Comparison of ENCODE assay signal across 19 mouse cellular contexts in the genomic region with DNA sequence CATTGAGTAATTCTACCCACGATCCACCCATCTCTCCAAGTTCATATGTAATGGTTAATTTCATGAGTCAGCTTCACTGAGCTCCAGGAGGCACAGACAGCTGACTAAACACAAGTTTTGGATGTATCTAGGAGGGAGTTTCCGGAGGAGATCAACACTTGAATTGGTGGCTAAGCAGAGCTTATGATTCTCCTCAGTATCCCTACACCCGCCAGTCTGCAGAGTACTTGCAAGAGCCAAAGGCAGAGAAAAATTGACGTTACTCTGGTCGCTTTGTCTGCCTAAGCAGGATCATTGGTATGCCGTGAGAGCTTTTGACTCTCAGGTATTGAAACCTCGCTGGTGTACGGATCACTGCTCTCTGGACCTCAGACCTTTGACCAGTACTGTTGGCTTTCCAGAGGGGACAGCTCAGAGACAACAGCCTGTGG. TPM values are rescaled to one million over a fixed set of nuclear protein-coding genes. Genes with fewer than 3 reads are reported as not detected.
DNase-seq lines count a peak whose midpoint lies in the region; ATAC-seq and TF ChIP-seq lines count a peak whose summit lies in the region.
"Had no signal": no experiment of that assay in that cellular context is flagged by ENCODE, and none has a peak within 500 bp of the region (broad histone marks: within the 10 kb centered on the region; RNA-seq: fewer than 3 reads in every experiment).

No protein-coding gene starts in this region.

- no peak for DNase-seq in liver
- peak; percentile 91 for DNase-seq in kidney, adult 2 months
- peak; percentile 71 for DNase-seq in kidney, postnatal 14 days
- peak; percentile 48 for DNase-seq in yolk sac, embryonic 10.5 days (ENCODE audit: low spot score)
- no peak for DNase-seq in urinary bladder, postnatal 10 days (ENCODE audit: low spot score)
- no peak for DNase-seq in midbrain, postnatal 0 days (ENCODE audit: low spot score)
- DNase-seq: B cell, adult 2 months; cerebellum, postnatal 10 days; embryo, embryonic 11 days; right cerebral cortex, postnatal 25 days; thymus, postnatal 4 days had no signal

- no peak for TF ChIP-seq CTCF in kidney, adult 2 months (conservative IDR thresholded peaks at IDR 0.05; ENCODE audit: insufficient read depth, insufficient read length, low read depth, low read length)
- TF ChIP-seq CTCF in midbrain, postnatal 0 days (IDR thresholded peaks at IDR 0.05) = no peak

- H3K36me3 ChIP-seq in liver, embryonic 16.5 days (ENCODE audit: control insufficient read depth, insufficient read depth) = no peaks in the 10 kb centered on the region
- H3K36me3 ChIP-seq in kidney, adult 2 months (ENCODE audit: control insufficient read depth, insufficient read depth, low read length) = no peaks in the 10 kb centered on the region
- H3K36me3 ChIP-seq in midbrain, postnatal 0 days (ENCODE audit: insufficient read depth, low read length) = no peaks in the 10 kb centered on the region
- no peaks in the 10 kb centered on the region for H3K36me3 ChIP-seq in forebrain, embryonic 12.5 days (replicated peaks)
- H3K36me3 ChIP-seq: heart, embryonic 13.5 days; limb, embryonic 15.5 days had no signal

- no peak for TF ChIP-seq POLR2A in kidney, adult 2 months (IDR thresholded peaks at IDR 0.05; ENCODE audit: low read depth, low read length)

- H3K9ac ChIP-seq in liver, embryonic 16.5 days (ENCODE audit: low read depth, low read length) = no peak overlapping the region
- no peak overlapping the region for H3K9ac ChIP-seq in midbrain, postnatal 0 days (replicated peaks; ENCODE audit: low read length, poor library complexity, severe bottlenecking)
- no peak overlapping the region for H3K9ac ChIP-seq in forebrain, embryonic 12.5 days
- H3K9ac ChIP-seq: heart, embryonic 13.5 days; limb, embryonic 15.5 days had no signal

- 53% methylated on average over 8 of the region's 8 CpGs for WGBS in liver, embryonic 16.5 days (ENCODE audit: insufficient replicate concordance)
- WGBS in kidney, adult 2 months = 36% methylated on average over 8 of the region's 8 CpGs
- 80% methylated on average over 8 of the region's 8 CpGs for WGBS in midbrain, postnatal 0 days
- WGBS in forebrain, embryonic 12.5 days = 82% methylated on average over 8 of the region's 8 CpGs

- H3K4me3 ChIP-seq in liver, embryonic 16.5 days (ENCODE audit: low read depth, low read length) = no peak overlapping the region
- H3K4me3 ChIP-seq in kidney, adult 2 months (ENCODE audit: insufficient read depth, low read depth, low read length) = no peak overlapping the region; the same call in 1 of the 2 replicates
- H3K4me3 ChIP-seq in midbrain, postnatal 0 days (ENCODE audit: low read depth, low read length) = no peak overlapping the region
- no peak overlapping the region for H3K4me3 ChIP-seq in forebrain, embryonic 12.5 days (replicated peaks)
- H3K4me3 ChIP-seq: heart, embryonic 13.5 days; limb, embryonic 15.5 days; megakaryocyte, embryonic 14.5 days had no signal

- H3K27me3 ChIP-seq in liver, embryonic 16.5 days (ENCODE audit: control insufficient read depth, insufficient read depth, low read depth, low read length) = no peaks in the 10 kb centered on the region
- no peaks in the 10 kb centered on the region for H3K27me3 ChIP-seq in kidney, adult 2 months (replicated peaks; ENCODE audit: control insufficient read depth, insufficient read depth, low read length)
- H3K27me3 ChIP-seq in midbrain, postnatal 0 days (ENCODE audit: insufficient read depth, low read length) = no peaks in the 10 kb centered on the region
- H3K27me3 ChIP-seq in forebrain, embryonic 12.5 days = no peaks in the 10 kb centered on the region
- H3K27me3 ChIP-seq: heart, embryonic 13.5 days; limb, embryonic 15.5 days; megakaryocyte, embryonic 14.5 days had no signal

- H3K4me1 ChIP-seq in liver, embryonic 16.5 days (ENCODE audit: control insufficient read depth, low read depth, low read length) = no peaks in the 10 kb centered on the region
- H3K4me1 ChIP-seq in kidney, adult 2 months (ENCODE audit: control insufficient read depth, insufficient read depth, low read length) = peaks cover 6% of the 10 kb centered on the region
- H3K4me1 ChIP-seq in midbrain, postnatal 0 days (ENCODE audit: insufficient read depth, low read length) = no peaks in the 10 kb centered on the region
- no peaks in the 10 kb centered on the region for H3K4me1 ChIP-seq in forebrain, embryonic 12.5 days
- H3K4me1 ChIP-seq: limb, embryonic 15.5 days had no signal

- no peak overlapping the region for H3K4me2 ChIP-seq in liver, embryonic 16.5 days (ENCODE audit: low read depth, low read length)
- no peak overlapping the region for H3K4me2 ChIP-seq in midbrain, postnatal 0 days (ENCODE audit: low read depth, low read length, poor library complexity, severe bottlenecking)
- no peak overlapping the region for H3K4me2 ChIP-seq in forebrain, embryonic 12.5 days
- H3K4me2 ChIP-seq: heart, embryonic 13.5 days; limb, embryonic 15.5 days had no signal

- peak; percentile 73 for ATAC-seq in liver, embryonic 16.5 days (ENCODE audit: low read depth)
- ATAC-seq in midbrain, postnatal 0 days (ENCODE audit: low FRiP score) = no peak
- no peak for ATAC-seq in forebrain, embryonic 12.5 days (ENCODE audit: low FRiP score)
- ATAC-seq: lung, postnatal 0 days; midbrain, embryonic 16.5 days had no signal

- no peaks in the 10 kb centered on the region for H3K9me3 ChIP-seq in liver, embryonic 16.5 days (replicated peaks; ENCODE audit: control insufficient read depth, low read length)
- no peaks in the 10 kb centered on the region for H3K9me3 ChIP-seq in midbrain, postnatal 0 days (ENCODE audit: low read length)
- no peaks in the 10 kb centered on the region for H3K9me3 ChIP-seq in forebrain, embryonic 12.5 days
- H3K9me3 ChIP-seq: heart, embryonic 13.5 days; limb, embryonic 15.5 days; megakaryocyte, embryonic 14.5 days had no signal

- no peak overlapping the region for H3K27ac ChIP-seq in liver, embryonic 16.5 days (ENCODE audit: low read length)
- H3K27ac ChIP-seq in kidney, adult 2 months (ENCODE audit: insufficient read depth, low read depth, low read length) = peak overlapping the region; percentile 95
- H3K27ac ChIP-seq in midbrain, postnatal 0 days (ENCODE audit: low read depth, low read length) = no peak overlapping the region
- no peak overlapping the region for H3K27ac ChIP-seq in forebrain, embryonic 12.5 days
- H3K27ac ChIP-seq: heart, embryonic 13.5 days; limb, embryonic 15.5 days; stomach, postnatal 0 days had no signal

RNA-seq across cellular contexts. Expression of gene Retreg1, which starts 16.4 kb away (rescaled TPM):
- 7.4 and 10.1 TPM in 2 replicates for polyA plus RNA-seq in liver, embryonic 16.5 days (2015; fragmentation: Nextera tagmentation; extraction: Ambion mirVana)
- polyA plus RNA-seq in kidney, adult 2 months (2012; rRNA removed) = 32.1 and 36.0 TPM in 2 replicates
- 29.0 and 44.6 TPM in 2 replicates for total RNA-seq in midbrain, postnatal 0 days (2014; rRNA removed)
- 21.9 and 28.0 TPM in 2 replicates for polyA plus RNA-seq in midbrain, postnatal 0 days (2015; fragmentation: Nextera tagmentation; extraction: Ambion mirVana)
- 2.8 and 3.7 TPM in 2 replicates for polyA plus RNA-seq in forebrain, embryonic 12.5 days (2016; fragmentation: Nextera tagmentation; extraction: Ambion mirVana)

Comparison
In these comparisons a context has a peak if more than half of its experiments do, and no peak if none do; other contexts are left out.
1. DNase-seq: peak in kidney, adult 2 months (single experiment), kidney, postnatal 14 days (single experiment) and yolk sac, embryonic 10.5 days (single experiment); none in liver (single experiment), urinary bladder, postnatal 10 days (single experiment) and midbrain, postnatal 0 days (single experiment).